Mouse (Mus musculus): ENCODE measurements around the gene Dynlt1c. TPM values are rescaled to one million over a fixed set of nuclear protein-coding genes. Genes with fewer than 3 reads are reported as not detected.
"Not testable (repeated sequence)": the region's sequence is repeated elsewhere in the genome, so short reads cannot be mapped to it uniquely, and the experiment has no call there.

Dynlt1c gene
- polyA plus RNA-seq (2014; fragmentation: Nextera tagmentation; extraction: Ambion mirVana), result 54.8 and 56.2 TPM in 2 replicates

GRCm38 (mm10) chr17:6601204-6601911 is at the start of gene Dynlt1c:
Gene Dynlt1c (plus strand): TSS chr17:6601671.
- H3K9me3 ChIP-seq (ENCODE audit: control insufficient read depth, low read length); H3K36me3 ChIP-seq (ENCODE audit: control insufficient read depth, insufficient read depth, low read length); H3K4me1 ChIP-seq (ENCODE audit: control insufficient read depth, insufficient read depth, low read length); H3K27me3 ChIP-seq (ENCODE audit: control insufficient read depth, insufficient read depth, low read length); H3K9ac ChIP-seq (replicated peaks; ENCODE audit: low read length): not testable (repeated sequence)
- peak; percentile 88 for DNase-seq
- peak within 1 kb of the TSS; percentile 45 for H3K4me2 ChIP-seq (ENCODE audit: low read length)
- 7% methylated on average over 23 of the region's 40 CpGs for WGBS
- ATAC-seq (ENCODE audit: low FRiP score, low TSS enrichment), result peak; percentile 96
- 0 out of 2 replicates have a peak within 1 kb of the TSS, but pooled peaks have one; percentile 26 for H3K27ac ChIP-seq (replicated peaks; ENCODE audit: low read depth, low read length)
- peak within 1 kb of the TSS; percentile 24; the same call in 1 of the 2 replicates for H3K4me3 ChIP-seq (replicated peaks; ENCODE audit: low read depth, low read length)

- H3K27me3 ChIP-seq (ENCODE audit: control insufficient read depth, insufficient read depth, low read length); H3K36me3 ChIP-seq (ENCODE audit: control insufficient read depth, insufficient read depth, low read length); DNase-seq; H3K4me1 ChIP-seq (ENCODE audit: control insufficient read depth, insufficient read depth, low read length); H3K27ac ChIP-seq (replicated peaks; ENCODE audit: low read depth, low read length); H3K9me3 ChIP-seq (ENCODE audit: control insufficient read depth, low read length); H3K4me3 ChIP-seq (replicated peaks; ENCODE audit: low read depth, low read length); H3K4me2 ChIP-seq (ENCODE audit: low read length); H3K9ac ChIP-seq (replicated peaks; ENCODE audit: low read length): not testable (repeated sequence)
- peak; percentile 58 for ATAC-seq (ENCODE audit: low FRiP score, low TSS enrichment)
- no CpG with 5 or more reads among the region's 4 CpGs for WGBS
These were observed 47.7 kb upstream of the Dynlt1c start for GRCm38 (mm10) chr17:6553798-6554197.

GRCm38 (mm10) chr17:6554243-6554642 is 47.2 kb upstream of the Dynlt1c start:
- not testable (repeated sequence) for H3K4me3 ChIP-seq (replicated peaks; ENCODE audit: low read depth, low read length); H3K4me1 ChIP-seq (ENCODE audit: control insufficient read depth, insufficient read depth, low read length); DNase-seq; H3K27ac ChIP-seq (replicated peaks; ENCODE audit: low read depth, low read length); H3K9me3 ChIP-seq (ENCODE audit: control insufficient read depth, low read length); H3K36me3 ChIP-seq (ENCODE audit: control insufficient read depth, insufficient read depth, low read length); H3K4me2 ChIP-seq (ENCODE audit: low read length); H3K9ac ChIP-seq (replicated peaks; ENCODE audit: low read length); ATAC-seq (ENCODE audit: low FRiP score, low TSS enrichment); H3K27me3 ChIP-seq (ENCODE audit: control insufficient read depth, insufficient read depth, low read length)
- WGBS, result no CpG with 5 or more reads among the region's 5 CpGs

DNA sequence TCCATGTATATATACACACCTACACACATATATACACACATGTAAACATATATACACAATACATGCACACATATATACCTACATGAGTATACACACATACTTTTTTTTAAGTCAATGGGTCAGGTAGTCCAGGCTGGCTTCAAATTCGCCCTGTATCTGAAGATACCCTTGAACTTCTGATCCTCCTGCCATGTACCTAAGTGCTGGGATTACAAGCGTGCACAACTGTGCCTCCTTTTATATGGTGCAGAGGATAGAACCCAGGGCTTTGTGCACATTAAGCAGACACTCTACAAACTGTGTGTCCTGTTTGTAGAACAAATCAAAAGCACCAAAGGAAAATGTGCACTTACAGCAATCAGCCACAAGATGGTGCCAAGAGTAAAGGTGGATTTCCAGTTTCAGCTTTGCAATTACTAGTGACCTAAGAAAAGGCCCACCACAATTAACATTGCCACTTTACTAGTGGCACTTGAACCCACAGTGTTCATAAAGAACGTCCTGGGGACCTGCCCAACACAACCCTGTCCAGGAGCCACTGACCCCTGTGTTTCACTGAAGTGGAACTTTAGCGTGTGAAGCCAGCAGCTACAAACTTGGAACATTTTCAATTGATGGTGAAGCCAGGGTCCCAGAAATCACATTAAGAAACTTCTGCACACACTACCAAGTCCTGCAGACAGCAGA is 41.9 kb upstream of the Dynlt1c start:
- H3K4me2 ChIP-seq (ENCODE audit: low read length); H3K9ac ChIP-seq (replicated peaks; ENCODE audit: low read length); DNase-seq; ATAC-seq (ENCODE audit: low FRiP score, low TSS enrichment); H3K9me3 ChIP-seq (ENCODE audit: control insufficient read depth, low read length); H3K4me1 ChIP-seq (ENCODE audit: control insufficient read depth, insufficient read depth, low read length); H3K36me3 ChIP-seq (ENCODE audit: control insufficient read depth, insufficient read depth, low read length); H3K27me3 ChIP-seq (ENCODE audit: control insufficient read depth, insufficient read depth, low read length); H3K27ac ChIP-seq (replicated peaks; ENCODE audit: low read depth, low read length); H3K4me3 ChIP-seq (replicated peaks; ENCODE audit: low read depth, low read length): not testable (repeated sequence)
- no CpG with 5 or more reads among the region's 4 CpGs for WGBS

DNA sequence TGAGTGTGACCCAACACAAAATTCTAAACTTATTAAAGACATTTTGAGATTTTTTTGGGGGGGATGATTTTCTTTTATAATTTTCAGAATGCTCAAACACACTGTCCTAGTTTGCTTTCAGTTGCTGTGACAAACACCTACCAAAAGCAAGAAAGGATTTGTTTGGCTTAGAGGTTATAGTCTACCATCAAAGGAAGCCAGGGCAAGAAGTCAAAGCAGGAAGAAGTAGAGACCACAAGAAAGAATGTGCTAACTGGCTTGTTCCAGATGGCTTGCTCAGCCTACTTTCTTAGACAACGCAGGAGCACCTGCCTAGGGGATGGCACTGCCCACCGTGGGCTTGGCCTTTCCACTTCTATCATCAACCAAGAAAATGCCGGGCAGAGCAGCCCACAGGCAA is 36.6 kb upstream of the Dynlt1c start:
- H3K9ac ChIP-seq (replicated peaks; ENCODE audit: low read length); H3K36me3 ChIP-seq (ENCODE audit: control insufficient read depth, insufficient read depth, low read length); DNase-seq; ATAC-seq (ENCODE audit: low FRiP score, low TSS enrichment); H3K27ac ChIP-seq (replicated peaks; ENCODE audit: low read depth, low read length); H3K27me3 ChIP-seq (ENCODE audit: control insufficient read depth, insufficient read depth, low read length); H3K4me1 ChIP-seq (ENCODE audit: control insufficient read depth, insufficient read depth, low read length); H3K4me3 ChIP-seq (replicated peaks; ENCODE audit: low read depth, low read length); H3K9me3 ChIP-seq (ENCODE audit: control insufficient read depth, low read length); H3K4me2 ChIP-seq (ENCODE audit: low read length): not testable (repeated sequence)
- 95% methylated on average over 3 of the region's 3 CpGs for WGBS

DNA sequence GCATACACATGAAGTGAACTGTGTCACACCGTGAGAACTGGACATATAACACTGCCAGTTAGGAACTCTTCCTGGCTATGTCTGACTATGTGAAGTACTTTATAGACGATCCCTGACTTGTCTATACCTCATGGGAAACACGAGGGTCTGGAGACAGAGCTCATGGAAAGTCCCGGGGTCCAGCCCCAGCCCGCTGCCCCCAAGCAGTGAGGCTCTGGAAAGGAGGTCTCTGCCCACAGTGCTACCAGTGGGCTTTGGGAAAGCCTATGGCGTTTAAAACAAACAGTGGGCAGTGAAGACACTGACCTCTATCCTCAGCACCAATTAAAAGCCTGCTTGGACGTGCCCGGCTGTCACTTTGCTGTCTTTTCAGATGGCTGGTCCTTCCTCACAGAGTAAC is 33.6 kb upstream of the Dynlt1c start:
- 80% methylated on average over 4 of the region's 8 CpGs for WGBS
- ATAC-seq (ENCODE audit: low FRiP score, low TSS enrichment); H3K36me3 ChIP-seq (ENCODE audit: control insufficient read depth, insufficient read depth, low read length); H3K27ac ChIP-seq (replicated peaks; ENCODE audit: low read depth, low read length); DNase-seq; H3K9me3 ChIP-seq (ENCODE audit: control insufficient read depth, low read length); H3K4me1 ChIP-seq (ENCODE audit: control insufficient read depth, insufficient read depth, low read length); H3K9ac ChIP-seq (replicated peaks; ENCODE audit: low read length); H3K27me3 ChIP-seq (ENCODE audit: control insufficient read depth, insufficient read depth, low read length); H3K4me2 ChIP-seq (ENCODE audit: low read length); H3K4me3 ChIP-seq (replicated peaks; ENCODE audit: low read depth, low read length): not testable (repeated sequence)

- H3K27me3 ChIP-seq (ENCODE audit: control insufficient read depth, insufficient read depth, low read length); H3K9ac ChIP-seq (replicated peaks; ENCODE audit: low read length); H3K4me1 ChIP-seq (ENCODE audit: control insufficient read depth, insufficient read depth, low read length); H3K4me2 ChIP-seq (ENCODE audit: low read length); DNase-seq; H3K36me3 ChIP-seq (ENCODE audit: control insufficient read depth, insufficient read depth, low read length); H3K4me3 ChIP-seq (replicated peaks; ENCODE audit: low read depth, low read length); H3K27ac ChIP-seq (replicated peaks; ENCODE audit: low read depth, low read length); H3K9me3 ChIP-seq (ENCODE audit: control insufficient read depth, low read length); ATAC-seq (ENCODE audit: low FRiP score, low TSS enrichment): not testable (repeated sequence)
- 95% methylated on average over 9 of the region's 11 CpGs for WGBS
These were observed 30.2 kb upstream of the Dynlt1c start for GRCm38 (mm10) chr17:6571296-6571695.

GRCm38 (mm10) chr17:6572202-6572601 is 29.3 kb upstream of the Dynlt1c start:
- H3K27me3 ChIP-seq (ENCODE audit: control insufficient read depth, insufficient read depth, low read length); H3K4me1 ChIP-seq (ENCODE audit: control insufficient read depth, insufficient read depth, low read length); H3K4me3 ChIP-seq (replicated peaks; ENCODE audit: low read depth, low read length); H3K27ac ChIP-seq (replicated peaks; ENCODE audit: low read depth, low read length); H3K9me3 ChIP-seq (ENCODE audit: control insufficient read depth, low read length); H3K36me3 ChIP-seq (ENCODE audit: control insufficient read depth, insufficient read depth, low read length); ATAC-seq (ENCODE audit: low FRiP score, low TSS enrichment); DNase-seq; H3K9ac ChIP-seq (replicated peaks; ENCODE audit: low read length); H3K4me2 ChIP-seq (ENCODE audit: low read length): not testable (repeated sequence)
- no CpG with 5 or more reads among the region's 1 CpGs for WGBS

GRCm38 (mm10) chr17:6575376-6575775 is 26.1 kb upstream of the Dynlt1c start:
- not testable (repeated sequence) for H3K9ac ChIP-seq (replicated peaks; ENCODE audit: low read length); DNase-seq; H3K36me3 ChIP-seq (ENCODE audit: control insufficient read depth, insufficient read depth, low read length); H3K27ac ChIP-seq (replicated peaks; ENCODE audit: low read depth, low read length); H3K9me3 ChIP-seq (ENCODE audit: control insufficient read depth, low read length); H3K4me2 ChIP-seq (ENCODE audit: low read length); H3K4me1 ChIP-seq (ENCODE audit: control insufficient read depth, insufficient read depth, low read length); H3K4me3 ChIP-seq (replicated peaks; ENCODE audit: low read depth, low read length); H3K27me3 ChIP-seq (ENCODE audit: control insufficient read depth, insufficient read depth, low read length); ATAC-seq (ENCODE audit: low FRiP score, low TSS enrichment)
- 93% methylated on average over 8 of the region's 8 CpGs for WGBS
